Mouse (Mus musculus) megakaryocyte-erythroid progenitor cell, adult 5 weeks (primary cell): Measurements from ENCODE around the gene Rgr. TPM values are rescaled to one million over a fixed set of nuclear protein-coding genes. Genes with fewer than 3 reads are reported as not detected.

Experiments used
- polyA plus RNA-seq: library from polyadenylated mRNA; stranded (reverse); fragments of >175 nt; gene quantifications from 2 replicates; pipeline ENCODE4 v1.2.3, GENCODE M21; 2012

Gene Rgr
- polyA plus RNA-seq: not detected in 2 replicates

GRCm38 (mm10) chr14:37048914-37049410 is at the start of gene Rgr:
TSS of gene Rgr (minus strand) at chr14:37048964.

GRCm38 (mm10) chr14:37097956-37098530 is 49.3 kb upstream of the Rgr start, which contains the start of gene Cdhr1:
TSS of gene Cdhr1 (minus strand) at chr14:37098347.

GRCm38 (mm10) chr14:37067629-37068028 is 18.9 kb upstream of the Rgr start, which contains the start of gene Lrit2:
TSS of gene Lrit2 (plus strand) at chr14:37067929.

Other genes with a start within 250 kb of the Rgr start
- 0.93 and 1.4 TPM in 2 replicates for gene Ccser2, start 80.2 kb downstream of the Rgr start, polyA plus RNA-seq
- not detected in 2 replicates for gene Lrit1, start 5.9 kb upstream of the Rgr start, polyA plus RNA-seq
- not detected in 2 replicates for gene Lrit2, start 19.0 kb upstream of the Rgr start, polyA plus RNA-seq
- not detected in 2 replicates for gene Cdhr1, start 49.4 kb upstream of the Rgr start, polyA plus RNA-seq
- 0.10 and 0.40 TPM in 2 replicates for gene 2610528A11Rik, start 65.1 kb upstream of the Rgr start, polyA plus RNA-seq
- 22.1 and 27.6 TPM in 2 replicates for gene Ghitm, start 86.3 kb upstream of the Rgr start, polyA plus RNA-seq